Mouse (Mus musculus) kidney, adult 2 months (tissue): ENCODE results near the gene Erg.

Experiments used
- CTCF ChIP-seq: fragments of 200-500 bp; conservative IDR thresholded peaks from 2 replicates; pipeline ENCODE4 v1.5.1; 2011; ENCODE audit warnings: low read depth, mild to moderate bottlenecking, control low read depth, low read length, moderate library complexity, mixed read lengths; ENCODE audit not compliant: insufficient read depth, insufficient read length
- POLR2A ChIP-seq: fragments of 200-500 bp; IDR thresholded peaks from one replicate; pipeline ENCODE4 v1.6.1; 2011; ENCODE audit warnings: low read depth, low read length, control low read depth

GRCm38 (mm10) chr16:95432540-95432971, 153.8 kb downstream of the Erg start:
- no peak for TF ChIP-seq CTCF
- TF ChIP-seq POLR2A = no peak
